Mouse (Mus musculus): ENCODE data around the gene Hoxb7. TPM values are rescaled to one million over a fixed set of nuclear protein-coding genes. Genes with fewer than 3 reads are reported as not detected.
A peak's percentile ranks its signal among the peaks of the same experiment; 100 is the strongest.

The Hoxb7 gene
- total RNA-seq, 1 experiment from 2014 or later = 34.3 TPM

GRCm38 (mm10) chr11:96284774-96285734 lies 1.4 kb upstream of the Hoxb7 start:
- peak; percentile 89 for DNase-seq

DNA sequence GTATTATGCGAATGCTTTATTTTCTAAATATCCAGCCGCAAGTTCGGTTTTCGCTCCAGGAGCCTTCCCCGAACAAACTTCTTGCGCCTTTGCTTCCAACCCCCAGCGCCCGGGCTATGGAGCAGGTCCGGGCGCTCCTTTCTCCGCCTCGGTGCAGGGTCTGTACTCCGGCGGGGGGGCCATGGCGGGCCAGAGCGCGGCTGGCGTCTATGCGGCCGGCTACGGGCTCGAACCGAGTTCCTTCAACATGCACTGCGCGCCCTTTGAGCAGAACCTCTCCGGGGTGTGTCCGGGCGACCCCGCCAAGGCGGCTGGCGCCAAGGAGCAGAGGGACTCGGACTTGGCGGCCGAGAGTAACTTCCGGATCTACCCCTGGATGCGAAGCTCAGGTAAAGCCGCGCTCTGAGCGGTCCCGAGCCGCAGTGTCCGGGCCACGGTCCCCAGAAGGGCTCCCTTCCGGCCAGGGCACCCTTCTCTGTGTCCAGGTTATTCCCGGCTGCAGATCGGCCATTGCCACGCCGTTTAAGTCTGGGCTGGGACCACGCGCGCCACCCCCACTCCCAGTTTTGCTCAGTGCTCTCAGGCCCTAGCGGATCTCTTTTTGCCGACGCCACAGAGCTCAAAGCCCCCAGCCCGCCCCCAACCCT lies 439 bp downstream of the Hoxb7 start:
- peak; percentile 74 for DNase-seq

GRCm38 (mm10) chr11:96287411-96287810 lies 988 bp downstream of the Hoxb7 start:
- no peak for DNase-seq

GRCm38 (mm10) chr11:96288455-96289221 lies 2.2 kb downstream of the Hoxb7 start:
- DNase-seq = no peak

DNA sequence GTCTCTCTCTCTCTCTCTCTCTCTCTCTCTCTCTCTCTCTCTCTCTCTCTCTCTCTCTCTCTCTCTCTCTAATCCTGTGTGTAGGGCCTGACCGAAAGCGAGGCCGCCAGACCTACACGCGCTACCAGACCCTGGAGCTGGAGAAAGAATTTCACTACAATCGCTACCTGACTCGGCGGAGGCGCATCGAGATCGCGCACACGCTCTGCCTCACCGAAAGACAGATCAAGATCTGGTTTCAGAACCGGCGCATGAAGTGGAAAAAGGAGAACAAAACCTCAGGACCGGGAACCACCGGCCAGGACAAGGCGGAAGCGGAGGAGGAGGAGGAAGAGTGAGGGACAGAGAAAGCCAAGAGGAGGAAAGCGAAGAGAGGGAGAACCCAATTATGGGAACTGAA lies 2.9 kb downstream of the Hoxb7 start:
- DNase-seq = no peak

DNA sequence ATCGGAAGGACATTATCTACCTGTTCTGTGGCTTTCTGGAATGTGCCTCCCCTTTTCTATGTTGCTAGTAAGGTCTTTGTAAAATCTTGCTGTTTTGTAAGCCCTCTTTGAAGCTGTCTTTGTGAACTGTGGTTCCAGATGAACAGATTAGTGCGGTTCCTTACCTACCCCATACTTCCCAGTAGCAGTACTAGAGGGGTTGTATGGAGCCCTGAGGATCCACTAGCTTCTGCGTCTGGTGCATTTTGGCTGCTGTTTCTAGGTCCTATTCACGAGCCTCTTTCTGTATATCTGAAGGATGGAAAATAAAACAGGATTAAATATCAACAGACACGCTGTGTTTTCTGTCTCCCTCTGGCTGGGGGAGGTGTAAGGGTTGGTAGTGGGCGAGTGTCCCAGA lies 3.4 kb downstream of the Hoxb7 start:
- DNase-seq = no peak

DNA sequence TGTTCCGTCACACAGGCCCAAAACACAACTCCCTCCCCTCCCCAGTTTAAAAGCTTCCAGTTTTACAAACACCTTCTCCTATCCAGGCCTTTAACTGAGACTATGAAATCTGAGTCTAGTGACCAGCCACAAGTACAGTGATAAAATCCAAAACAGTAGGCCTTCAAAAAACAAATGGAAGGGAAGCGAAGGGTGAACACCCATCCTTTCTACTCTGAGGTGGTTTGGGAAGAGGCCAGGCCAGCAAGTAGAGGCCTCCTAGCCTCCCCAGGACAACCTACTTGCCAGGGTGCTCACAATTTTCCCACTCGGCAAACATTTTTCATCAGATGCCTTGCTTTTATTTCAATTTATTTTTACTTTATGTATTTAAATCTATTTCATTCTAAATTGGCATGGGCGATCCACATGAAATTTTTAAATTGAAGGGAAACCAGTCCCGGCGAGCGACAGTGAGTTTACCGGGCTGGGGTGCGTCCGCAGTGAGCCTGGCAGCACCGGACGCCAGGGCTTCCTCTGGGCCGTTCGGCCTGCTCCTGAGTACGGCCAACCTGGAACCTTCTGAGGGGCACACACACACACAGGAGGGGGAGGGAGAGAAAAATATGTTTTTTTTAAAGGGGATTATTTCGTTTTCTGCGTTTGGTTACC lies 4.4 kb downstream of the Hoxb7 start:
- DNase-seq = no peak

DNA sequence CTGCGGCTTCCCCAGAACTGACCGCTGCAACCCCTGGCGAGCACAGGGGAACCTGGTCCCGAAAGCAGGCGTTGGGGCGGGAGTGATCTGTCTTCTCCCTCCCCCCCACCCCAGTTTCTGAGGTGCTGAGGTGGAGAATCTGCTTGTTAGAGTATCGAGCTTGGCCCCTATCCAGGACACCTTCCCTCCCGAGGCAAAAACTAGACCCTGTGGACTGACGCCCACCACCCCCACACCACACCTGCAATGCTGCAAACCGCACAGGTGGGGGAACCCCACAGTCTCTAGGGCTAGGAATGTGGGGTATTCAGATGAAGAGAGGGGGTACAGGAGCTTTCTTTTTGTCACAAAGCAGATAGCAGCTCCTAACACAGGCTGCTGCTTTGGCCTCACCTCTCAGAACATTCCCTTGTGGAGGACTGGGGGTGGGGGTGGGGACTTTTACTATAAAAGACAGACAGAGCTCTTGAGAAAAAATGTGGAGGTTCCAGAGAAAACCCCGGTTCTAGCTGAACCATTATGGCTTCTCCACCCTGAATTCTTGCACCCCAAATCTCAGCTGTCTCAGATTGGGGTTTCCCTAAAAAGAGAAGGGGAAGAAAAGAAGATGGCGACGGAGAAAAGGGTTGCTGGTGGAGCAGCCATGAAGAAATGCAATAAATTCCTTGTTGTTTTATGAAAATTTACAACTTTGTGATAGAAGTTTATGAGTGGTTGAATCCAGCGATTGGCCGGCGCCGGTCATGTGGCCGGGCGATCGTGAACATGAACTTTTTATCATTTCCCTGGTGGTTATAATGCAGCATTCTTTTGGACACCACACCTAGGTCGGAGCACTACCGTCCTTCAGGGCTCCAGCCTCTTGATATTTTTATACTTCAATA lies 5.5 kb downstream of the Hoxb7 start, which contains the start of gene Hoxb6:
Hoxb6 (plus strand) TSS at position 796 of the 884 bp plus-strand sequence.
- DNase-seq = peak; percentile 89

DNA sequence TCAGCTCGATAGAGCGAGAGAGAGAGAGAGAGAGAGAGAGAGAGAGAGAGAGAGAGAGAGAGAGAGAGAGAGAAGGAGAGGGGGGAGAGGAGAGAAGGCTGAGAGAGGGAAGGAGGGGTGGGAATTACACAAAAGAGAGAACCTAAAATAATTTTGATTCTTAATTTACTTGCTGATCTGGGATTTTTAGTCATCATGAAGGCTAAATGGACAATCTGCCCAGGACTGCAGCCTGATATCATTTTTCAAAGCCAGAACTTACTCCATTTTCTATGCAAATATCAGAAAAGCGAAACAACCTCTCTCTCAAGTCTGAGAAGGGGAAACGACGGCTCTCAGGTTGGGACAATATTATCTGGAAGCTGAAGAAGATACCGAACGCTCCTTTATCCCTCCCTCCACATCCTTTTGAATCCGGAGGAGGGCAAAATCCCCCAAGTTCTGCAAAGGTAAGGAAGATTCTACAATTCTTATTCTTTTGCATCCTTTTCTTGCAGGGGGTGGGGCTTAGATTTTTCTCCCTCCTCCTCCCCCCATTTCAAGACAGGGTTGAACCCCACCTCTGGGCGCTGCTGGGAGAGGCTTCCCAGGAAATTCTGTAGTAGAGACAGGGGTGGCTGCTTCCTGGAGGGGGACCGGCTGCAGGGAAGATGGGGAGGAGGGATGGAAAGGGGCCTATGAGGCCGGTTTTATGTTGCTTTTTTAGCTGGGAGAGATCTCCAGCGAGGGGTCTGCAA lies 6.3 kb downstream of the Hoxb7 start:
- peak; percentile 75 for DNase-seq

DNA sequence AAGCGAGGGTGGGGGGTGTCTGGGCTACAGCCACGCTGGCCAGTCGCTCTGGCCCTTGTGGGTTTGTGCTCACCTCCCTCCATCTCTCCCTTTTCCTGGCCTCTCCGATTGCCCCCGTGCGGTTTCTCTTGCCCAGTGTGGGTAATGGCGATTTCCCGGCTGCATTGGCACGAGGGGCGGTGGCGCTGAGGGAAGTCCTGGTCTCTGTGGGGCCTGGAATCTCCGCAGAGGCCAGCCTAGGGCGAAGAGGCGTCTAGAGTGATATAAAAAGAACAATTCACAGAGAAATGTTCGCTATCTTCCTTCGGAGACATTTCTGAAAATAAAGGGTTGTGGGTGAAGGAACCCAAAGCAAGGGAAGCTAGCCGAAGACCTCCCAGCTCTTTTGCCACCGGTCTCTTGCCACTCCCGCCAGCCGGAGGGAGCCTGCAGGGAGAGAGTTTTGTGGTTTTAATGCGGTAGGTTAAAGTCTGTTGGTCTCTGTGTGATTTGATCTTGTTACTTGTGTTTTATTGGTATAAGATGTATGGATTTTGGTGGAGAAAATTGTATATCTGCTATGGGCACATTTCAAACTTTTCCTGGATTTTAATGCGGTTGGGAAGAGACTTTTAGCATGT lies 7.0 kb downstream of the Hoxb7 start:
- peak; percentile 56 for DNase-seq

GRCm38 (mm10) chr11:96294245-96295091 lies 8.0 kb downstream of the Hoxb7 start:
- DNase-seq = peak; percentile 93

DNA sequence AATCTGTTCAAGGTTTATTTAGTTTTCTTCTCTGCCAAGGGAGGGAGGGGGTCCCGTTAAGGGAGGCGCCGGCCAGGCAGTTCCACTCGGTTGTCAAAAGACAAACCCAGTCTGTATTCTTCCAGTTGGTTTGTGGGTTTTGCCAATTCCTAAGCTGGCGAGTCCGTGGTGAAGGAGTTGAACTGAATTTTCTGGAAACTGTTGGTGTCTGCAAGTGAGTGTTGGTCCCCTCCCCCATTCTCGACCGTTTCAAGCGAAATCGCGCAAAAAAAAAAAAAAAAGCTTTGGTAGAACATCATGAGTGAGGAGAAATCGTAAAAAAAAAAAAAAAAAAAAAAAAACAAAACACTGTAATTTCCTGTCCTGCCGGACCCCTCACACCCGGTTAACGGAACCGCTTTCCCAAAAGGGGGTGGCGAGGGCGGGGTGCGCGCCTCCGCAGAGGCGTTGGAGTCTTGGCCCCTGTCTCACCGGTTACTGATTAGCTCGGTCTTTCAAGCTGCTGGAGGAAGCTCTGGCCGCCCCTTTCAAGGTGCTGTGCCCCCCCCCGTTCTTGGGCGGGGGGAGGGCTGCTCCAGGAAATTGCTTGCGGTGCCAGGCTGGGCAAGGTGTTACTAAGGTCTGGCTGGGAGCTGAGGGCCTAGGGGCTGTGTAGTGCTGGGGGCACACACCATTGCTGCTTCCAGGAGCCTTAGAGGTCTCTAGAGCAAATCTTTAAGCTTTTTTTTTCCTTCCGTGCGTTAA lies 8.8 kb downstream of the Hoxb7 start:
- peak; percentile 64 for DNase-seq

DNA sequence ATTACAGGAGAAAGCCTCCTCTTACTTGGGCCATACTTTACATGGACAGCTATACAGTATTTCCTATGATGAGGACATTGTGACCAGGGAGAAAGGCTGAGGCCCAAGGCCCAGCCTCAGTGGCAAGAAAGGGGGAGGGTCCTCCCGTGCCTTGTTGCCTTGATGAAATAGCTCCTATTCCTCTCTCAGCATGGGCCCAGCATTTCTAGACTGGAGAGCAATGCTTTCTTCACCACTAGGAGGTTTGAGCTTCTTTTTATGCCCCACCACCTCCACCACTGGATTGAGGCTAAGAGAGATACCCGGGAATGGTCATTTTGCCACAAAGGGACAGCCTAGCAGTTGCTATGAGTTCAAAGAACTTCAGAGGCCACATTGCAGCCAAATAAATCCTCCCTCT lies 10.6 kb downstream of the Hoxb7 start:
- DNase-seq = no peak

- no peak for DNase-seq
Measured at GRCm38 (mm10) chr11:96297428-96297827, 11.0 kb downstream of the Hoxb7 start.

DNA sequence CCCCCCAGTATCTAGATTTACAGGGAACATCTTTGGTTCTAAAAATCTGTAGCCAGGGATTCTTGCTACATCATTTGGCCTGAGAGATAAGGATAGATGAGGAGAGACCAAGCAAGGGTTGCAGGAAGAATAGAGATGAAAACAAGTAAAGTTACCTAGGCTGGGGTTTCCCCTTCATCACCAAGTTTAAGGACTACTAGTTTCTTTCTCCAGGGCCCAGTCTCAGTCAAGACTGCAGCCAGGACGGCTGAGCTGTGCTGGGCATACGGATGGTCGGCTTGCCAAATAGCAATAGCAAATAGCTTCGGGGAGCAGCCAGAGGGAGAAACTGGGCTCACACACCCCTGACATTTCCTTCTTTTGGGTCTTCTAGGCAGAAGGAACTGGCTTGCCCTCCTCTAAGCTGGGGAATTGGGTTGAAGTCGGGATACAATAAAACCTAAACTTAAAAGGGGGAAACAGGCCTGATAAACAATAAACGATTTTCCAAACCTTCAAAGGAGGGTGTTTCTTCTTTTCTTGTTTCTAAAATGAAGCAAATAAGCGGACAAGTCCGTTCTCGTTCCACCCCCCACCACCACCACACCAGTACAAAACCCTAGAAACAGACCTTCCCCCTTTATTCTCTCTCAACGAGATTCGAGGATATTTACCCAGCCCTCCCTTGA lies 11.7 kb downstream of the Hoxb7 start:
- DNase-seq = no peak

GRCm38 (mm10) chr11:96298895-96299667 lies 12.7 kb downstream of the Hoxb7 start:
- DNase-seq = peak; percentile 92

DNA sequence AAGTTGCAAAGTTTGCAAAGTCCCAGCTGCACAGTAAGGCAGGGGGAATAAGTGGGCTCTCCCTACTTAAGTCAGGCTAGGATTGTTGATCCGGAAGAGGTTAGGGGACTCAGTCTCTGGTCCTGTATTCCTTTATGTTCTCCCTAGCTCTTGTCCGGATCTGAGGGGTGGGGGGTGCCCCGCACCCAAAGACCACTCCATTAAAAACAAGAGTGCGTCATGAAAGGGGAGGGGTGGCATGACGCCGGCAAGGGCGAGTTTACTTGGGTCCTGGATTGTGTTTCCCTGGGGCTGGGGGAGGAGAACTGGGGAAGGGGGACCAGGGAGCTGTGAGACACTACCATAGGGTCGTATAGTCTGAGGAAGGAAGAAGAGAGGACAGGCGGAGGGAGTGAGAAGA lies 13.4 kb downstream of the Hoxb7 start:
- peak; percentile 32 for DNase-seq
